Mouse (Mus musculus): ENCODE results near the gene Col8a2. TPM values are rescaled to one million over a fixed set of nuclear protein-coding genes. Genes with fewer than 3 reads are reported as not detected.
A peak's percentile ranks its signal among the peaks of the same experiment; 100 is the strongest.

The Col8a2 gene
- polyA plus RNA-seq (2016; fragmentation: Nextera tagmentation; extraction: Ambion mirVana): 13.3 and 16.7 TPM in 2 replicates

DNA sequence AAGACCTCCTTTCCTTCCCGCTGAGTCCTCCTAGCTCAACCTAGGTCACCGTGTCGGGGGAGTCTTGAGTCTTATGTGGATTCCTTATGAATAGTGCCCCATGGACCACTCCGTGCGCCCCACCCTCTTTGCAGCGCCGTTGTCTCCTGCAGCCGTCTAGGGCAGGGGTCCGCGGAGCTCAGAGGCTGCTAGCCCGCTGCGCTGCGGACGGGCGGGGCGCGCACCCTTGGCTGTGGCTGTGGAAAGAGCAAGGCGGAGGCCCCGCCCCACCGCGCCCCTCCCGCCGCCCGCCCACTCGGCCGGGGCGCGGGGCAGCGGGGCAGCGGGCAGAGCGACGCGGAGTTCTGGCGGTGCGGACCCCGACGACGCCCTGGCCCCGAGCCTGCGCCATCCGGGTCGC is at the start of gene Col8a2:
TSS of gene Col8a2 (plus strand) at position 302 of the 400 bp plus-strand sequence.
- peak within 1 kb of the TSS; percentile 66 for H3K9ac ChIP-seq (replicated peaks)
- 2% methylated on average over 33 of the region's 42 CpGs for WGBS
- H3K4me2 ChIP-seq: peak within 1 kb of the TSS; percentile 69
- peak within 1 kb of the TSS; percentile 51 for H3K4me3 ChIP-seq (replicated peaks)
- H3K27ac ChIP-seq: peak within 1 kb of the TSS; percentile 23; the same call in 1 of the 2 replicates
- H3K4me1 ChIP-seq (replicated peaks): peaks cover 33% of the 10 kb centered on the region
- H3K27me3 ChIP-seq: peaks cover 67% of the 10 kb centered on the region
- peak; percentile 47; the same call in 1 of the 2 replicates for ATAC-seq (ENCODE audit: insufficient number of reproducible peaks, insufficient read depth, low FRiP score, low TSS enrichment, low read depth)
- peaks cover 6% of the 10 kb centered on the region for H3K9me3 ChIP-seq
- no peaks in the 10 kb centered on the region for H3K36me3 ChIP-seq

DNA sequence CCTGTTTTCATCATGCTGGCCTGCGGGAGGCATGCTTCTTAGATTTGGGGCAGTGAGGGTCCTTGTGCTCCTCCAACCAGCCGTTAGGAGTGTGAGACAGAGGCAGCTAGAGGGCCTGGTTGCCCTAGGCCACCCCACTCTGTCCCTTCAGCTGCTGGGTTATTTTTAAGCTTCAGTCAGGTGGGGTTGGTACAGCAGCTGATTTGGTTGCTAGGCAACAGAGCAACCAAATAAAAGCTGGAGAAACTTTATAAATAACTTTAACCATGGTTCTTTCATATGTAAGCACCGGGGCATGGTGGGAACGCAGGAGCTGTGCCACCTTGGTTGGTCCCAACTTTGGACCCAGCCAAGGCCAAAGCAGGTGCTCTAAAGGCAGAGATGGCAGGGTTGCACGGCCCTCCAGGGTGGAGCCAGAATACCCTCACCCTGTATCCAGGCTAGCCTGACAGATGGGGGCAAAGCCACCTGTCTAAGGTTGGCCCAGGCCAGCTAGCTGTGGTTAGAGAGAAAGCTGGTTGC is 48.8 kb upstream of the Col8a2 start:
- Histone ChIP-seq H3K4me3 (replicated peaks) (no peak overlapping the region), H3K4me1 (replicated peaks) (peaks cover 16% of the 10 kb centered on the region), H3K9me3 (no peaks in the 10 kb centered on the region), H3K9ac (replicated peaks) (0 out of 2 replicates have a peak overlapping the region, but pooled peaks have one; percentile 40), H3K36me3 (peaks cover 99% of the 10 kb centered on the region), H3K27ac (no peak overlapping the region), H3K27me3 (no peaks in the 10 kb centered on the region), H3K4me2 (no peak overlapping the region)
- WGBS: 70% methylated on average over 5 of the region's 5 CpGs
- ATAC-seq (ENCODE audit: insufficient number of reproducible peaks, insufficient read depth, low FRiP score, low TSS enrichment, low read depth): no peak

- no peaks in the 10 kb centered on the region for H3K27me3 ChIP-seq
- H3K9ac ChIP-seq (replicated peaks): no peak overlapping the region
- no peak overlapping the region for H3K4me3 ChIP-seq (replicated peaks)
- H3K36me3 ChIP-seq: peaks cover 86% of the 10 kb centered on the region
- WGBS: 91% methylated on average over 13 of the region's 13 CpGs
- H3K9me3 ChIP-seq: no peaks in the 10 kb centered on the region
- no peak overlapping the region for H3K4me2 ChIP-seq
- ATAC-seq (ENCODE audit: insufficient number of reproducible peaks, insufficient read depth, low FRiP score, low TSS enrichment, low read depth): no peak
- H3K4me1 ChIP-seq (replicated peaks): peaks cover 16% of the 10 kb centered on the region
- H3K27ac ChIP-seq: no peak overlapping the region
These were observed 46.6 kb upstream of the Col8a2 start for GRCm38 (mm10) chr4:126239862-126240475.

DNA sequence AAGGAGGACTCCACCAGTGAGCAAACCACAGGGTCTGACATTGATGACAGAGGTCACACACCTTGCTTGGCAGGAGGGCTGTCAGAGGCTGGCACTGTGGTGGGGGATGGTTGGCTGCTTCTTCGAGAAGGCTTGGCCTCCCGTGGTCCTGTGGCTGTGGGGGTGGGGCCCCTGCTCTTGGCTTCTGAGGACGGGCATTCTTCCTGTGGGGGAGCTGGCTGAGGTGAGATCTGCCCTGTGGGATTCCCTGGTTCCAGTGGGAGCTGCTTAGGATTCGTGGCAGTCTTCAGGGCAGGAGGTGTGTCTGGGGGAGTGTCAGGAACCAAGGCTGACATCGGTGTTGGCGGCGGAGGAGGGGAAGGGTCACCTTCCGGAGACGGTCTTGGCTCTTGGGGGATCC is 44.6 kb upstream of the Col8a2 start:
- Histone ChIP-seq H3K36me3 (peaks cover 82% of the 10 kb centered on the region), H3K4me3 (replicated peaks) (no peak overlapping the region), H3K9ac (replicated peaks) (0 out of 2 replicates have a peak overlapping the region, but pooled peaks have one; percentile 3), H3K27me3 (no peaks in the 10 kb centered on the region), H3K4me2 (no peak overlapping the region), H3K9me3 (no peaks in the 10 kb centered on the region), H3K4me1 (replicated peaks) (peaks cover 16% of the 10 kb centered on the region), H3K27ac (no peak overlapping the region)
- WGBS: 58% methylated on average over 9 of the region's 9 CpGs
- ATAC-seq (ENCODE audit: insufficient number of reproducible peaks, insufficient read depth, low FRiP score, low TSS enrichment, low read depth): no peak

GRCm38 (mm10) chr4:126242510-126242909 is 44.1 kb upstream of the Col8a2 start:
- 90% methylated on average over 6 of the region's 6 CpGs for WGBS
- Histone ChIP-seq H3K9me3 (no peaks in the 10 kb centered on the region), H3K4me3 (replicated peaks) (no peak overlapping the region), H3K4me1 (replicated peaks) (peaks cover 11% of the 10 kb centered on the region), H3K27me3 (no peaks in the 10 kb centered on the region), H3K9ac (replicated peaks) (no peak overlapping the region), H3K4me2 (no peak overlapping the region), H3K27ac (no peak overlapping the region), H3K36me3 (peaks cover 82% of the 10 kb centered on the region)
- no peak for ATAC-seq (ENCODE audit: insufficient number of reproducible peaks, insufficient read depth, low FRiP score, low TSS enrichment, low read depth)

GRCm38 (mm10) chr4:126246202-126246889 is 40.2 kb upstream of the Col8a2 start:
- ATAC-seq (ENCODE audit: insufficient number of reproducible peaks, insufficient read depth, low FRiP score, low TSS enrichment, low read depth): no peak
- Histone ChIP-seq H3K27ac (no peak overlapping the region), H3K27me3 (no peaks in the 10 kb centered on the region), H3K9ac (replicated peaks) (no peak overlapping the region), H3K9me3 (no peaks in the 10 kb centered on the region), H3K36me3 (peaks cover 62% of the 10 kb centered on the region), H3K4me1 (replicated peaks) (peaks cover 22% of the 10 kb centered on the region), H3K4me2 (no peak overlapping the region), H3K4me3 (replicated peaks) (no peak overlapping the region)
- 81% methylated on average over 13 of the region's 13 CpGs for WGBS

GRCm38 (mm10) chr4:126248261-126248868 is 38.2 kb upstream of the Col8a2 start:
- Histone ChIP-seq H3K9me3 (no peaks in the 10 kb centered on the region), H3K4me2 (no peak overlapping the region), H3K4me1 (replicated peaks) (peaks cover 40% of the 10 kb centered on the region), H3K9ac (replicated peaks) (no peak overlapping the region), H3K36me3 (peaks cover 55% of the 10 kb centered on the region), H3K27ac (0 out of 2 replicates have a peak overlapping the region, but pooled peaks have one; percentile 4), H3K4me3 (replicated peaks) (no peak overlapping the region), H3K27me3 (no peaks in the 10 kb centered on the region)
- ATAC-seq (ENCODE audit: insufficient number of reproducible peaks, insufficient read depth, low FRiP score, low TSS enrichment, low read depth): no peak
- 37% methylated on average over 11 of the region's 11 CpGs for WGBS

DNA sequence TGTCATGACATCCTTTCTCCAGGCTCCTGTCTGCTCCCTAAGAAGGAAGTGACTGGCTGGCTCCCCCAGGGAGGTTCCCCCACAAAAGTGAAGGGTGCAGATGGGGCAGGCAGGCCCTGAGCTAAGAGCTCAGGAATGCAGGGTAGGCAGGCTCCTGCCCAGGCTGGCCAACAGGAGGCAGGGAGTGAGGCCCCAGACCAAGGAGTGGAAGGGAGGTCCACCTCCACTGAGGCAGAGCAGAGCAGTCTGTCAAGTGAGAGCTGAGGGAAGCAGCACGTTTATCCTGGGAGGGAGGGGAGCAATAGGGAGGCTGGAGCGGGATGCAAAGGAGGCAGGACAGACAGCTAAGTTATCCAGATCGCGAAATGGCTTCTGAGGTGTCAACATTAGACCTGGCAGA is 35.9 kb upstream of the Col8a2 start:
- Histone ChIP-seq H3K4me3 (replicated peaks) (no peak overlapping the region), H3K4me1 (replicated peaks) (peaks cover 56% of the 10 kb centered on the region), H3K27me3 (no peaks in the 10 kb centered on the region), H3K4me2 (no peak overlapping the region), H3K36me3 (peaks cover 48% of the 10 kb centered on the region), H3K9ac (replicated peaks) (no peak overlapping the region), H3K27ac (peak overlapping the region; percentile 41; the same call in 1 of the 2 replicates), H3K9me3 (no peaks in the 10 kb centered on the region)
- WGBS: 54% methylated on average over 4 of the region's 4 CpGs
- ATAC-seq (ENCODE audit: insufficient number of reproducible peaks, insufficient read depth, low FRiP score, low TSS enrichment, low read depth): no peak

GRCm38 (mm10) chr4:126251655-126252254 is 34.8 kb upstream of the Col8a2 start:
- Histone ChIP-seq H3K36me3 (peaks cover 38% of the 10 kb centered on the region), H3K4me2 (no peak overlapping the region), H3K9ac (replicated peaks) (peak overlapping the region; percentile 47), H3K4me3 (replicated peaks) (no peak overlapping the region), H3K4me1 (replicated peaks) (peaks cover 56% of the 10 kb centered on the region), H3K27ac (0 out of 2 replicates have a peak overlapping the region, but pooled peaks have one; percentile 41), H3K27me3 (no peaks in the 10 kb centered on the region), H3K9me3 (no peaks in the 10 kb centered on the region)
- 60% methylated on average over 11 of the region's 11 CpGs for WGBS
- no peak for ATAC-seq (ENCODE audit: insufficient number of reproducible peaks, insufficient read depth, low FRiP score, low TSS enrichment, low read depth)

- Histone ChIP-seq H3K27ac (peak overlapping the region; percentile 25; the same call in 1 of the 2 replicates), H3K4me1 (replicated peaks) (peaks cover 64% of the 10 kb centered on the region), H3K4me2 (peak overlapping the region; percentile 6; the same call in 1 of the 2 replicates), H3K27me3 (no peaks in the 10 kb centered on the region), H3K4me3 (replicated peaks) (0 out of 2 replicates have a peak overlapping the region, but pooled peaks have one; percentile 9), H3K36me3 (peaks cover 29% of the 10 kb centered on the region), H3K9ac (replicated peaks) (peak overlapping the region; percentile 47; the same call in 1 of the 2 replicates), H3K9me3 (no peaks in the 10 kb centered on the region)
- ATAC-seq (ENCODE audit: insufficient number of reproducible peaks, insufficient read depth, low FRiP score, low TSS enrichment, low read depth): no peak
- 79% methylated on average over 17 of the region's 17 CpGs for WGBS
These were observed 34.0 kb upstream of the Col8a2 start for GRCm38 (mm10) chr4:126252411-126253237.
